Mouse (Mus musculus) spleen, adult 18-20 months (tissue): ENCODE measurements around the gene Cftr.

ENCODE experiments used
- DNase-seq, 2 experiments: peaks; one replicate each; pipeline ENCODE4 v3.0.0; 2022; ENCODE audit warnings: mixed read lengths in 2 of 2

The Cftr gene

GRCm38 (mm10) chr6:18322950-18323349 lies 152.5 kb downstream of the Cftr start:
- DNase-seq, result no peak

GRCm38 (mm10) chr6:18335393-18335792 lies 164.9 kb downstream of the Cftr start:
- no peak for DNase-seq

- no peak for DNase-seq
Observed at GRCm38 (mm10) chr6:18338307-18338706, 167.8 kb downstream of the Cftr start.

GRCm38 (mm10) chr6:18344272-18344671 lies 173.8 kb downstream of the Cftr start:
- no peak for DNase-seq

GRCm38 (mm10) chr6:18349153-18349858 lies 178.8 kb downstream of the Cftr start:
- no peak for DNase-seq

GRCm38 (mm10) chr6:18360154-18360553 lies 189.7 kb downstream of the Cftr start:
- no peak for DNase-seq

GRCm38 (mm10) chr6:18360955-18361354 lies 190.5 kb downstream of the Cftr start:
- DNase-seq, result no peak

GRCm38 (mm10) chr6:18362232-18362631 lies 191.7 kb downstream of the Cftr start:
- DNase-seq, result no peak

GRCm38 (mm10) chr6:18369054-18369453 lies 198.6 kb downstream of the Cftr start:
- DNase-seq, result no peak

- DNase-seq, result no peak
Observed at GRCm38 (mm10) chr6:18369723-18370122, 199.2 kb downstream of the Cftr start.
